Mouse (Mus musculus) midbrain, embryonic 10.5 days (tissue): ENCODE measurements around the gene Chm. TPM values are rescaled to one million over a fixed set of nuclear protein-coding genes. Genes with fewer than 3 reads are reported as not detected.

Experiments used
- microRNA counts: library from miRNA; unstranded; fragments of <30 nt; microRNA quantifications from one replicate; lab custom pipeline; 2017
- microRNA-seq: library from miRNA; unstranded; fragments of <30 nt; microRNA quantifications from one replicate; pipeline ENCODE4, GENCODE M21; 2017
- polyA plus RNA-seq: library from polyadenylated mRNA; unstranded; fragments of >200 nt; fragmentation: Nextera tagmentation; extraction: Ambion mirVana; gene quantifications from 2 replicates; pipeline ENCODE4 v1.2.1, GENCODE M21; 2016

The Chm gene
- polyA plus RNA-seq, 1 experiment from 2014 or later, result 11.3 TPM

MicroRNAs within 50 kb of the gene (microRNA counts, 519-probe panel; counts per million panel counts)
- microRNA mmu-miR-361 (lab: Ali Mortazavi, UCI), result not detected

Small RNA genes lying within 50 kb of the gene (microRNA-seq; reads per million reads assigned to microRNA genes)
- 3,600 reads per million, percentile 88 among the genes with 10 or more reads in this experiment for gene Mir361

Other genes starting within 250 kb of the Chm start
- gene Dach2, start 112.0 kb upstream of the Chm start, polyA plus RNA-seq, result 8.7 and 8.8 TPM in 2 replicates